Mouse (Mus musculus) lung, adult 10 weeks (tissue): ENCODE data around the gene Hdlbp. TPM values are rescaled to one million over a fixed set of nuclear protein-coding genes. Genes with fewer than 3 reads are reported as not detected.

ENCODE experiments used
- polyA plus RNA-seq: library from polyadenylated mRNA; stranded (reverse); fragments of 350-450 nt; fragmentation: Illumina TruSeq; extraction: RNeasy Lipid Tissue Mini Kit (QIAGEN cat#74804); gene quantifications from one replicate; pipeline ENCODE4 v1.2.3, GENCODE M21; 2014; ENCODE audit warnings: low read depth, low replicate concordance; ENCODE audit not compliant: insufficient read depth

Gene Hdlbp
- 43.1 TPM for polyA plus RNA-seq

DNA sequence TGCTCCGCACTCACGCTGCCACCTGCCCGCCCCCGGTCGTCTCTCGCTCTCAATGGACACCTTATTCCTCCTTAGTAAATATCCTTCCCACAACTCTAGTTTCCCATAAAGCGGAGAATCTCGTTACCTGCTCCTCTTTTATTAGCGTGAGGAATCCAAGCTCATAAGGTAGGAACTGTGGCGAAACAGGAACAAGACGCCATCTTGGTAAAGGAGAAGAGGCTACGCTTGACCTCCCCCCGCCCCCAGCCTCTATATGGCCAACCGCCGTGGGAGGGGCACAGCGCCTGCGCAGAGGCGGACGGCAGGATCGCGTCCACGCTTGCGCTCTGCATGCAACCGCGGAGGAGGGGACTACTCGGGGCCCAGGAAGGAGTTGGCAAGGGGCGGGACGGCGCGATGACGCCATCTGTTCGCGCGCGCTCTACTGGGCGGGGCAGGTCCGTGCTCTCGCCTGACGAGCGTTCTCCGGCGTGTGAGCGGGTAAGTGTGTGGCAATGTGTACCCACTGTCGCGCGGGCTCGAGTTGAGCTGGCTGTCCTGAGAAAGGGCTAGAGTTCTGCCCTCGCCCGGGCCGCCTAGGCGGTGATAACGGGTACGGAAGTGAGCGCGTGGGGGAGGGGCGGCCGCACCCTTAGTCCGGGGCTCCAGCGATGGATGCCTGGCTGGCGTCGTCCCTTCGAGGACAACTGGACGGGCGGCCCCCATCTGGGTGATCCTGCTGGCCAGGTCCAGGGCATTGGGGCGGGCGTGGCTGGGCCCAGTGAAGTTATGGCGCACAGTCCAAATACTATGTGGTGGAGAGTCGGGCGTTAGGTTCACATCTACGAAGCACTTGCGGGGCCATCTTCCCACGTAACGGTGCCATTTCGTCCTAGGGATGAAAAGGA lies at the start of gene Hdlbp:
Gene Hdlbp, minus strand, starts transcription at position 230 of the 890 bp plus-strand sequence.

DNA sequence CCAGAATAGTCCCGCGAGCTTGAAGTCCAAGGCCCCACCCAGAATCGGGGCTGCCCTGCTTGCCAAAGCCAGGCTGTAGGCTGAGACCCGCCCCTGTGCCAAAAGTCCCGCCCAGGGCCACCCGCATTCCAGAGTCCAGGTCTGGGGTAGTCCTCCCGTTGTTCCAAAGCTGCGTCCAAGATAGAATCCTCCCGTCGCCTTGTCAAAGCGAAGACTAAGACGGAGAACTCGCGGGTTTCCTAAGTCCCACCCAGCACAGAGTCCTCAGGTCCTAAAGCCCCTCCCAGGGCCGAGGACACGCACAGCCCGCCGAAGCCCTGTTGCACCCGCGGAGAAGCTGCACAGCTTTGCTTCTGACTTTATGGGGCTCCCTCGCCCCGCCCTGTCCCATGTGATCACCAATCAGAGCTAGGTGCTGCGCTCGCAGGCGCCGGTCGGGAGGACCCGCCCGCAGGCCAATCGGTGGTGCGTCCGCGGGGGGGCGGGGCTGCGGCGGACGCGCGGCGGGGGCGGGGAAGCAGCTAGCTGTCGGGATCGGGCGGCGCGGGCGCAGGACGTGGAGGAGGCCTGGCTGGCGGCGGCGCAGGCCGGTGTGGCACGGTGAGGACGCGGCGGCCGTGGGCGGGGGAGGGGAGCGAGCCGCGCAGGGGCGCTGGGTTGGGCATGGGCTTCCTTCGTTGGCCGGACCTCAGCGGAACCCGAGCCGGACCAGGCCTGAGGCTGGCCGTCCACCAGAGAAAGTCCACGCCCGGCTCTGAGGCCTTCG lies 33.2 kb upstream of the Hdlbp start, which contains the start of gene Farp2:
Gene Farp2, plus strand, starts transcription at position 495 of the 766 bp plus-strand sequence.

DNA sequence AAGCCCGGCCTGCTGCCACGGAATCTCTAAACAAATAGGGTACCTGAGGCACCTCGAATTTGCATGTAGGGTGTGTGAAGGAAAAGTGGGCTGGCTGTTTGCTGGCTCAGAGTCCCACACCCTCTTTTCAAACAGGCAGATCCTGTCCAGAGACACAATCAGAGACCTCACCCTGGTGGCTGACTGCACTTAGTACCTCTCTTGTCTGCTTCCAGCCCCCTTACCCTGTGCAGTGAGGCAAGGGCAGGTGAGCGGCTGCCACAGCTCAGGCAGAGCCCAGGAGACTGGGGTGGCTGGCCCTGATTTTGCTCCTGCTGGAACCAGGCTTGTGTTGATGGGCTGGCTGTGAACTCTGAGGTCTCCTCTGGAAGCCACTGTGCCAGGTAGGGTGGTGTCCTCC lies 105.0 kb downstream of the Hdlbp start, which contains the start of gene Ano7:
Gene Ano7, plus strand, starts transcription at position 266 of the 400 bp plus-strand sequence.

Other genes with a start within 250 kb of the Hdlbp start
- gene Sned1, start 243.0 kb downstream of the Hdlbp start, polyA plus RNA-seq, result 4.2 TPM
- 16.8 TPM for gene Mterf4, start 172.9 kb downstream of the Hdlbp start, polyA plus RNA-seq
- gene Ppp1r7, start 136.0 kb downstream of the Hdlbp start, polyA plus RNA-seq, result 10.9 TPM
- gene Pask, start 135.3 kb downstream of the Hdlbp start, polyA plus RNA-seq, result 0.58 TPM
- not detected for gene Ano7, start 104.9 kb downstream of the Hdlbp start, polyA plus RNA-seq
- gene Farp2, start 33.3 kb upstream of the Hdlbp start, polyA plus RNA-seq, result 1.7 TPM
- gene Stk25, start 179.8 kb upstream of the Hdlbp start, polyA plus RNA-seq, result 81.2 TPM
- gene Bok, start 206.8 kb upstream of the Hdlbp start, polyA plus RNA-seq, result 16.7 TPM